Mouse (Mus musculus) left cerebral cortex, postnatal 25 days (tissue): ENCODE results near the gene Dmwd. TPM values are rescaled to one million over a fixed set of nuclear protein-coding genes. Genes with fewer than 3 reads are reported as not detected.
A peak's percentile ranks its signal among the peaks of the same experiment; 100 is the strongest.

Source experiments
- DNase-seq, 2 experiments: peaks; one replicate each; pipeline ENCODE4 v3.0.0; 2022; ENCODE audit warnings: low spot score in 2 of 2, mixed read lengths in 1 of 2
- intact Hi-C: fragments of 180-260 bp; cut with DNase I; formaldehyde crosslinking; loops from one replicate; pipeline ENCODE4 v1.15.1; 2025
- total RNA-seq, 2 experiments: library from RNA; stranded (reverse); gene quantifications; 2 replicates each; pipeline ENCODE4 v1.2.3; 2021

Gene Dmwd
- total RNA-seq, 2 experiments from 2014 or later = 138 to 142 TPM

GRCm38 (mm10) chr7:19092381-19093173 is 16.6 kb downstream of the Dmwd start:
- no peak for DNase-seq
- intact Hi-C loops = loop anchor here (1.0 kb wide), 1 partner anchor 23 kb away; no protein-coding TSS in a partner anchor

DNA sequence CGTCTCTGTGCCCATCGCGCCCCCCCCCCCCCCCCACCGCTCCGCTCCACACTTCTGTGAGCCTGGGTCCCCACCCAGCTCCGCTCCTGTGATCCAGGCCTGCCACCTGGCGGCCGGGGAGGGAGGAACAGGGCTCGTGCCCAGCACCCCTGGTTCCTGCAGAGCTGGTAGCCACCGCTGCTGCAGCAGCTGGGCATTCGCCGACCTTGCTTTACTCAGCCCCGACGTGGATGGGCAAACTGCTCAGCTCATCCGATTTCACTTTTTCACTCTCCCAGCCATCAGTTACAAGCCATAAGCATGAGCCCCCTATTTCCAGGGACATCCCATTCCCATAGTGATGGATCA is 17.1 kb downstream of the Dmwd start:
- DNase-seq = peak; percentile 70
- intact Hi-C loops = no loop called here

GRCm38 (mm10) chr7:19093537-19094385 is 17.7 kb downstream of the Dmwd start:
- intact Hi-C loops = loop anchor here (2.0 kb wide), 1 partner anchor 25 kb away; the partner anchor contains the start of genes Fbxo46 and Gm4969
- DNase-seq = peak; percentile 82 to 83

- intact Hi-C loops = loop anchor here (2.0 kb wide), 1 partner anchor 24 kb away; the partner anchor contains the start of genes Fbxo46 and Gm4969
- no peak for DNase-seq
These were observed 18.4 kb downstream of the Dmwd start, which contains the start of gene Six5 for GRCm38 (mm10) chr7:19094471-19094825. TSS of gene Six5 (plus strand) at chr7:19094594.

- DNase-seq = peak in 1 of 2 experiments; percentile 41
- intact Hi-C loops = loop anchor here (2.0 kb wide), 1 partner anchor 24 kb away; the partner anchor contains the start of genes Fbxo46 and Gm4969
These were observed 19.1 kb downstream of the Dmwd start for GRCm38 (mm10) chr7:19094826-19095750.

DNA sequence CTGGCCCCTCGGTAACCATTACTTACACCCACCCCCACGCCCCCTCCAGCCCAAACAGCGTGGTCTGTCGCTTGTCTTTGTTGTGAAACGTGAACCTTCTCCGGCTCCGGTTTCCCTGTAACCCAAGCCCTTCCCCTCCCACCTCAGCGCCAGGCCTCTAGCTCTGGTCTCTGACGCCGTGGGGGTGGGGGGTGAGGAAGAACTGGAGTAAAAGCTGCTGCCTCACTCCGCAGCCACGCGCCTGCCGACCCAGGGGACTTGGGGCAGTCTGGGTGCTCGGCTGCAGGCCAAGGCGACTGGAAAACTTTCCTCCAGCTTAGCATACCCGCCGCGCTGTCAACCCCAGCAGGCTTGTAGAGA is 19.7 kb downstream of the Dmwd start:
- intact Hi-C loops = loop anchor here (2.0 kb wide), 1 partner anchor 23 kb away; the partner anchor contains the start of genes Fbxo46 and Gm4969
- no peak for DNase-seq

- intact Hi-C loops = no loop called here
- no peak for DNase-seq
These were observed 20.5 kb downstream of the Dmwd start for GRCm38 (mm10) chr7:19096421-19096976.

DNA sequence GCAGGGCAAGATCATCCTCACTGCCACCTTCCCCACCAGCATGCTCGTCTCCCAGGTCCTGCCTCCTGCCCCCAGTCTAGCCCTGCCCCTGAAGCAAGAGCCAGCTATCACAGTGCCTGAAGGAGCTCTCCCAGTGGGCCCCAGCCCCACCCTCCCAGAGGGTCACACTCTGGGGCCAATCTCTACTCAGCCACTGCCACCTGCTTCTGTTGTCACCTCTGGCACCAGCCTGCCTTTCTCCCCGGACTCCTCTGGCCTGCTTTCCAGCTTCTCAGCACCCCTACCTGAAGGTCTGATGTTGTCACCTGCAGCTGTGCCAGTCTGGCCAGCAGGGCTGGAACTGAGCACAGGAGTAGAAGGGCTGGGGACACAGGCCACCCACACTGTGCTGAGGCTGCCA is 21.2 kb downstream of the Dmwd start:
- intact Hi-C loops = no loop called here
- no peak for DNase-seq

DNA sequence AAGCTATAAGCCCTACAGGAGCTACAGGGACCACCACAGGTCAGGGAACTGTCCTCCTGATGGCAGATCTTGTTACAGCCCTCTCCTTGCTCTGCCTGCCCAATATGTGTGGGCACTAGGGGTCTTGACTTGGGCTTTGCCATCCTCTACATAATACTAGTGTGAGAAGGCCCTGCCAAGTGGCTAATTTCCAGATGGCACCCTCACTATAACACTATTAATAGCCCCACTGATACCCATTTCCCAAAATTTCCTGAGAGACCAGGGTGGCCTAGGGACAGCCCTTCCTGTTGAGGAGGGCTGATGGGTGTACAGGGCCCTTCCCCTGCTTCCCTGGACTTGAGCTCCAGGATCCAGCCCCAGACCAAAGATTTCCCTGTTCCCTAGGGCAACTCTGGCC is 21.8 kb downstream of the Dmwd start:
- no peak for DNase-seq

GRCm38 (mm10) chr7:19098811-19099210 is 22.8 kb downstream of the Dmwd start:
- DNase-seq = no peak
- intact Hi-C loops = no loop called here

More for the DNA sequence above, 21.8 kb downstream of the Dmwd start:
- intact Hi-C loops = no loop called here

DNA sequence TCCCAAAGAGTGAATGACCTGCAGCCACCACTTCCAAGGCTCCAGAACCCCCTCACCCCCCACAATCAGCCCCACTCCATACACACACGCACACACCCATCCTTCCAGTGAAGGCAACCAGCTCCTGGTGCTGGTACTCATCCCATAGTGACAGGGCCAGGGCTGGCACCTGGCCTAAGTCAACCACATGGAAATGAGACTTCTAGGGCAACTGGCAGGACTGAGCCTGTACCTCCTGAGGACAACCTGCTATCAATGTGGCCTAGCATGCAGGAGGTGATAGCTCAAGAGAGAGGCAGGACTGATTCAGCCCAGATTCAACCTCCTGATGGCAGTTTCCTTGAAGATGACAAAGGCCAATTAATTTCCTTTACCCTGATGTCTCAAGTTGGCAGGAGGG is 24.3 kb downstream of the Dmwd start:
- DNase-seq = no peak
- intact Hi-C loops = no loop called here

- intact Hi-C loops = no loop called here
- no peak for DNase-seq
These were observed 27.7 kb downstream of the Dmwd start for GRCm38 (mm10) chr7:19103741-19104140.

DNA sequence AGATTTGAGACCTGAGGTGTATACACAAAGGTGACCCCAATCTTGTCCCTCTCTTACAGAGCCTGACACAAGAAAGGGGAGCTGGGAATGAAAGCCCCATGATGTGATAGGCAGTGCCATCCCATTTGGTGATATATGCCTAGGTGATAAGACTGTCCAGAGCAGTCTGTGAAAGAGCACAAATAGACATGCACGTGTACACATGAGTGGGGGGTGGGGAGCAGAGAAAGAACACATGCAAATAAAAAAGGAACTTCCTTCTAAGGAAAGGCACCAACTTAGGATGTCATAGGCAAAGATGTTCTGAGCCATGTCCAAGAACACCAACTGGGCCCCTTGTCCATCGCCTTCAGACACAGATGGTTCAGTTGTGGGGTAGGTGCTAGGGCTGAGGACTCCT is 28.5 kb downstream of the Dmwd start:
- intact Hi-C loops = no loop called here
- no peak for DNase-seq

DNA sequence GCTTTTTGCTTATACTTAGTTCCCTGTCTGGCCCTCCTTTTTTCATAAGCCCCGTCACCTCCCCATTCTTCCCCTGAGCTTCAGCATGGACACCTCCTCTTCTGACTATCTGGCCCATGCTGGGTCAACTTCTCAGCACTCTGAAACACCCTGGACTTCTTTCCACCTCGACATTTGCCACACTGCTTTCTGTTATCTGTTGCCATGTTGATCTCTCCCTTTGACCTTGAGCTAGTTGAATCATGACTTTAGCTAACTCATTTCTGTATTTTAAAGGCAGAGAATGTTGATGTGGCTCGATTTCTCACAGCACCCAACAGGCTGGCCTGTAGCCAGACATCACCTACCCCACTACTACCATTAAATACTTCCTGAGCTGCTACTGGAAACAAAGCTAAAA is 31.4 kb downstream of the Dmwd start:
- intact Hi-C loops = no loop called here
- DNase-seq = no peak

GRCm38 (mm10) chr7:19109565-19109964 is 33.5 kb downstream of the Dmwd start:
- intact Hi-C loops = no loop called here
- DNase-seq = no peak

- peak; percentile 52 to 62 for DNase-seq
- intact Hi-C loops = loop anchor here (2.0 kb wide), 1 partner anchor 23 kb away; the partner anchor contains the start of gene Six5
These were observed 42.2 kb downstream of the Dmwd start, which contains the start of gene Gm4969 for GRCm38 (mm10) chr7:19118028-19118771. TSS of gene Gm4969 (minus strand) at chr7:19118368.

- intact Hi-C loops = loop anchor here (2.0 kb wide), 1 partner anchor 24 kb away; the partner anchor contains the start of gene Six5
- DNase-seq = no peak
These were observed 43.1 kb downstream of the Dmwd start for GRCm38 (mm10) chr7:19119083-19119482.
